ENCODE assay signal across 8 mouse cellular contexts in genomic region chr7:3645488-3646025, GRCm38 (mm10). TPM values are rescaled to one million over a fixed set of nuclear protein-coding genes. Genes with fewer than 3 reads are reported as not detected.
DNase-seq lines count a peak whose midpoint lies in the region; ATAC-seq and TF ChIP-seq lines count a peak whose summit lies in the region.

No protein-coding gene starts in this region.

- peak overlapping the region; percentile 99 for H3K27ac ChIP-seq in kidney, embryonic 16.5 days (ENCODE audit: low read length)
- peak overlapping the region; percentile 97 for H3K27ac ChIP-seq in bone marrow macrophage, adult 2 months (ENCODE audit: insufficient read depth, low read depth, low read length)
- H3K27ac ChIP-seq in forebrain, embryonic 15.5 days (replicated peaks), result peak overlapping the region; percentile 98
- peak overlapping the region; percentile 93 for H3K27ac ChIP-seq in liver, embryonic 14.5 days

- peaks cover 34% of the 10 kb centered on the region for H3K4me1 ChIP-seq in kidney, embryonic 16.5 days (ENCODE audit: insufficient read depth, low read length)
- H3K4me1 ChIP-seq in bone marrow macrophage, adult 2 months (ENCODE audit: control insufficient read depth, insufficient read depth, low read length), result peaks cover 28% of the 10 kb centered on the region
- H3K4me1 ChIP-seq in forebrain, embryonic 15.5 days, result peaks cover 40% of the 10 kb centered on the region
- H3K4me1 ChIP-seq in liver, embryonic 14.5 days (replicated peaks; ENCODE audit: control insufficient read depth in 2 of 2, insufficient read depth in 2 of 2, low read length in 1 of 2), result peaks cover 20 to 25% of the 10 kb centered on the region in 2 experiments

- no peak for TF ChIP-seq CTCF in bone marrow macrophage, adult 2 months (IDR thresholded peaks at IDR 0.05; ENCODE audit: low read depth, low read length)
- TF ChIP-seq CTCF in liver, embryonic 14.5 days (IDR thresholded peaks at IDR 0.05; ENCODE audit: low read depth), result no peak

- peak overlapping the region; percentile 91 for H3K4me2 ChIP-seq in kidney, embryonic 16.5 days (replicated peaks; ENCODE audit: low read depth, low read length)
- peak overlapping the region; percentile 76 for H3K4me2 ChIP-seq in forebrain, embryonic 15.5 days (replicated peaks)
- peak overlapping the region; percentile 93 for H3K4me2 ChIP-seq in liver, embryonic 14.5 days (ENCODE audit: low read depth)

- peaks cover 17% of the 10 kb centered on the region for H3K36me3 ChIP-seq in kidney, embryonic 16.5 days (ENCODE audit: insufficient read depth, low read length)
- H3K36me3 ChIP-seq in forebrain, embryonic 15.5 days, result peaks cover 18% of the 10 kb centered on the region; the same call in 1 of the 2 replicates
- H3K36me3 ChIP-seq in liver, embryonic 14.5 days (replicated peaks; ENCODE audit: control insufficient read depth, insufficient read depth, low read depth), result peaks cover 22% of the 10 kb centered on the region

- H3K4me3 ChIP-seq in kidney, embryonic 16.5 days (ENCODE audit: low read length), result peak overlapping the region; percentile 76
- H3K4me3 ChIP-seq in bone marrow macrophage, adult 2 months (ENCODE audit: insufficient read depth, low read length), result peak overlapping the region; percentile 80
- peak overlapping the region; percentile 74 for H3K4me3 ChIP-seq in forebrain, embryonic 15.5 days
- peak overlapping the region; percentile 86 to 89 for H3K4me3 ChIP-seq in liver, embryonic 14.5 days (ENCODE audit: insufficient read depth in 1 of 2, low read depth in 2 of 2, low read length in 2 of 2)

- 0 out of 2 replicates have a peak, but pooled peaks have one; percentile 20 for TF ChIP-seq POLR2A in bone marrow macrophage, adult 2 months (IDR thresholded peaks at IDR 0.05; ENCODE audit: borderline replicate concordance, low read depth, low read length)

- no peak for TF ChIP-seq EP300 in liver, embryonic 14.5 days (IDR thresholded peaks at IDR 0.05; ENCODE audit: low read depth)

- H3K9ac ChIP-seq in kidney, embryonic 16.5 days (replicated peaks; ENCODE audit: low read length), result peak overlapping the region; percentile 99
- peak overlapping the region; percentile 93 for H3K9ac ChIP-seq in forebrain, embryonic 15.5 days (replicated peaks)
- peak overlapping the region; percentile 98 for H3K9ac ChIP-seq in liver, embryonic 14.5 days (replicated peaks)

- no peaks in the 10 kb centered on the region for H3K9me3 ChIP-seq in kidney, embryonic 16.5 days (ENCODE audit: low read length)
- H3K9me3 ChIP-seq in forebrain, embryonic 15.5 days, result no peaks in the 10 kb centered on the region
- H3K9me3 ChIP-seq in liver, embryonic 14.5 days (ENCODE audit: control insufficient read depth, low read length), result no peaks in the 10 kb centered on the region

- peak; percentile 3; the same call in 1 of the 2 replicates for ATAC-seq in kidney, embryonic 16.5 days (ENCODE audit: low FRiP score, low TSS enrichment)
- ATAC-seq in forebrain, embryonic 15.5 days (replicated peaks), result peak; percentile 12
- ATAC-seq in liver, embryonic 14.5 days (ENCODE audit: insufficient read depth), result no peak

- no peaks in the 10 kb centered on the region for H3K27me3 ChIP-seq in kidney, embryonic 16.5 days (ENCODE audit: insufficient read depth, low read length)
- H3K27me3 ChIP-seq in forebrain, embryonic 15.5 days, result no peaks in the 10 kb centered on the region
- no peaks in the 10 kb centered on the region for H3K27me3 ChIP-seq in liver, embryonic 14.5 days (ENCODE audit: control insufficient read depth, insufficient read depth, low read length)

- DNase-seq in kidney, adult 18-20 months, result no peak
- DNase-seq in liver, embryonic 14.5 days (ENCODE audit: low read depth in 3 of 3, low spot score in 3 of 3), result no peak
- DNase-seq in testis, postnatal 10 days (ENCODE audit: low spot score), result peak; percentile 76
- no peak for DNase-seq in gastrocnemius, adult 8-10 months (ENCODE audit: low spot score in 2 of 2)
- DNase-seq in lung, postnatal 4 days, result no peak

- 0% methylated on average over 45 of the region's 58 CpGs for WGBS in kidney, embryonic 16.5 days
- under 1% methylated on average over 46 of the region's 58 CpGs for whole genome bisulfite sequencing in forebrain, embryonic 15.5 days
- under 1% methylated on average over 53 of the region's 58 CpGs for WGBS in liver, embryonic 14.5 days (ENCODE audit: insufficient replicate concordance)

RNA-seq across cellular contexts. Expression of gene Cnot3, which starts 0.5 kb away (rescaled TPM):
- 65.3 and 71.6 TPM in 2 replicates for polyA plus RNA-seq in kidney, embryonic 16.5 days (2015; fragmentation: Nextera tagmentation; extraction: Ambion mirVana)
- 66.9 and 69.0 TPM in 2 replicates for polyA plus RNA-seq in bone marrow macrophage, adult 2 months (2012; ENCODE audit: insufficient read depth, insufficient read length, missing spikeins)
- 49.5 and 51.7 TPM in 2 replicates for polyA plus RNA-seq in forebrain, embryonic 15.5 days (2015; fragmentation: Nextera tagmentation; extraction: Ambion mirVana)
- polyA plus RNA-seq in liver, embryonic 14.5 days (2012; rRNA removed), result 27.0 and 30.2 TPM in 2 replicates
- polyA plus RNA-seq in liver, embryonic 14.5 days (2014; fragmentation: Nextera tagmentation; extraction: Ambion mirVana), result 20.2 and 20.8 TPM in 2 replicates
- 10 to 100 TPM; 13.2 to 17.7 (median 14.8) TPM for total RNA-seq in gastrocnemius, adult 8-10 months (2022)

RNA-seq across cellular contexts. Expression of gene Prpf31, which starts 15.8 kb away (rescaled TPM):
- polyA plus RNA-seq in kidney, embryonic 16.5 days (2015; fragmentation: Nextera tagmentation; extraction: Ambion mirVana), result 115 and 118 TPM in 2 replicates
- 37.6 and 46.3 TPM in 2 replicates for polyA plus RNA-seq in bone marrow macrophage, adult 2 months (2012; ENCODE audit: insufficient read depth, insufficient read length, missing spikeins)
- 108 TPM in 2 replicates for polyA plus RNA-seq in forebrain, embryonic 15.5 days (2015; fragmentation: Nextera tagmentation; extraction: Ambion mirVana)
- 19.9 and 28.4 TPM in 2 replicates for polyA plus RNA-seq in liver, embryonic 14.5 days (2012; rRNA removed)
- polyA plus RNA-seq in liver, embryonic 14.5 days (2014; fragmentation: Nextera tagmentation; extraction: Ambion mirVana), result 46.4 and 48.3 TPM in 2 replicates
- 10 to 100 TPM; 17.5 to 24.7 (median 20.8) TPM for total RNA-seq in gastrocnemius, adult 8-10 months (2022)

RNA-seq across cellular contexts. Expression of gene Tfpt, which starts 15.8 kb away (rescaled TPM):
- polyA plus RNA-seq in kidney, embryonic 16.5 days (2015; fragmentation: Nextera tagmentation; extraction: Ambion mirVana), result 21.4 and 27.7 TPM in 2 replicates
- 22.6 and 24.4 TPM in 2 replicates for polyA plus RNA-seq in bone marrow macrophage, adult 2 months (2012; ENCODE audit: insufficient read depth, insufficient read length, missing spikeins)
- 33.8 and 37.4 TPM in 2 replicates for polyA plus RNA-seq in forebrain, embryonic 15.5 days (2015; fragmentation: Nextera tagmentation; extraction: Ambion mirVana)
- polyA plus RNA-seq in liver, embryonic 14.5 days (2012; rRNA removed), result 6.4 and 10.7 TPM in 2 replicates
- polyA plus RNA-seq in liver, embryonic 14.5 days (2014; fragmentation: Nextera tagmentation; extraction: Ambion mirVana), result 7.7 and 8.0 TPM in 2 replicates
- total RNA-seq in gastrocnemius, adult 8-10 months (2022), result 10 to 100 TPM; 10.9 to 13.9 (median 13.3) TPM

RNA-seq across cellular contexts. Expression of gene Leng1, which starts 20.1 kb away (rescaled TPM):
- polyA plus RNA-seq in kidney, embryonic 16.5 days (2015; fragmentation: Nextera tagmentation; extraction: Ambion mirVana), result 16.7 and 17.4 TPM in 2 replicates
- 8.5 and 9.1 TPM in 2 replicates for polyA plus RNA-seq in bone marrow macrophage, adult 2 months (2012; ENCODE audit: insufficient read depth, insufficient read length, missing spikeins)
- polyA plus RNA-seq in forebrain, embryonic 15.5 days (2015; fragmentation: Nextera tagmentation; extraction: Ambion mirVana), result 15.7 and 16.5 TPM in 2 replicates
- 1.7 and 3.3 TPM in 2 replicates for polyA plus RNA-seq in liver, embryonic 14.5 days (2012; rRNA removed)
- 4.0 and 4.3 TPM in 2 replicates for polyA plus RNA-seq in liver, embryonic 14.5 days (2014; fragmentation: Nextera tagmentation; extraction: Ambion mirVana)
- 1 to 10 TPM; 2.8 to 4.8 (median 3.7) TPM for total RNA-seq in gastrocnemius, adult 8-10 months (2022)

RNA-seq across cellular contexts. Expression of gene Ndufa3, which starts 28.4 kb away (rescaled TPM):
- 504 and 516 TPM in 2 replicates for polyA plus RNA-seq in kidney, embryonic 16.5 days (2015; fragmentation: Nextera tagmentation; extraction: Ambion mirVana)
- 294 and 360 TPM in 2 replicates for polyA plus RNA-seq in bone marrow macrophage, adult 2 months (2012; ENCODE audit: insufficient read depth, insufficient read length, missing spikeins)
- polyA plus RNA-seq in forebrain, embryonic 15.5 days (2015; fragmentation: Nextera tagmentation; extraction: Ambion mirVana), result 378 and 431 TPM in 2 replicates
- polyA plus RNA-seq in liver, embryonic 14.5 days (2012; rRNA removed), result 106 and 107 TPM in 2 replicates
- polyA plus RNA-seq in liver, embryonic 14.5 days (2014; fragmentation: Nextera tagmentation; extraction: Ambion mirVana), result 351 and 354 TPM in 2 replicates
- total RNA-seq in gastrocnemius, adult 8-10 months (2022), result 1,000 to 10,000 TPM; 1,040 to 1,135 (median 1,076) TPM
